Mouse (Mus musculus) adrenal gland, postnatal 14 days (tissue): ENCODE measurements around the gene Ms4a8a. TPM values are rescaled to one million over a fixed set of nuclear protein-coding genes. Genes with fewer than 3 reads are reported as not detected.
"Not testable (repeated sequence)": the region's sequence is repeated elsewhere in the genome, so short reads cannot be mapped to it uniquely, and the experiment has no call there.

ENCODE experiments used
- DNase-seq: peaks from one replicate; pipeline ENCODE4 v3.0.0; 2021; ENCODE audit warnings: mixed read lengths
- long read RNA-seq, 2 experiments: library from polyadenylated mRNA; stranded (forward); transcript quantifications; one replicate each; pipeline ENCODE4 v2.0.0; 2021
- total RNA-seq: library from RNA; stranded (reverse); gene quantifications from 2 replicates; pipeline ENCODE4 v1.2.3, GENCODE M21; 2021

Ms4a8a gene
- total RNA-seq = 1.5 and 2.5 TPM in 2 replicates
- long read RNA-seq, experiment 1 = 0 reads
- long read RNA-seq, experiment 2 = 0 reads

DNA sequence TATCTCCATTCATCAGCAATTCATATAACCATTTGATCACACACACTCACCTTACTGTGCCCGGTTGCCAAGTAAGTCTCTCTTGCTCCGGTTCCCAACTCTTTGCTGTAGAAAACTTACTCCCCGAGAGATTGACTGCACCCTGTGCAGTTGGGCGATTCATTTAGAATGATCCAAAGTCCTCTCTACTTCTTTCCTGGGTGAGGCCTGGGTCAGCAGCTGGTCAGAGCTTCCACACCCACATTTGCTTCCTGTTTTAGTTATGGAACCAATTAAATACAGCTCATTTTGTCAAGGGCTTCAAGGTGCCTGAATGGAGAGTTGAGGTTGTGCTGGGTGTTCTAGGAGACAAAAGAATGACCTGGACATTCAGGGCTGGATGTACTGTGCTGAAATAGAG, at the start of gene Ms4a8a:
TSS of gene Ms4a8a (minus strand) at position 169 of the 400 bp plus-strand sequence.
- no peak for DNase-seq

GRCm38 (mm10) chr19:11129702-11130101, 48.8 kb upstream of the Ms4a8a start:
- DNase-seq = no peak

DNA sequence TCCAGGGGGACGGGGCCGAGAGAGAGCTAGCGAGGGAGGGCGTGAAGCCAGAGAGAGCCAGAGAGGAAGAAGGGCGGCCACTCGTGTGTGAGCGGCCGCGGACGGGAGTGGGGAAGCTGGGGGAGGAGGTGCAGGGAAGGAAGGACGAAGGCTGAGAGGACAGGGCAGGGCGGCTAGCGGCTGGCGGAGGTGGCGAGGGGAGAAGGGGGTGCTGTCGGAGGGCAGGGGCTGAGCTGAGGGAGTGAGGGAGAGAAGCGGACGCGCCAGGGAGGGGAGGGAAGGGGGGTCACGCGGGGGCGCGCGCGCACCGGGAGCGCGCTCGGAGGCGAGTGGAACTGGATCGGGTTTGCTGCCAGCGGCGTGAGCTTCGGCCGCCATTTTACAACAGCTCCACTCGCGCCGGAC, 40.1 kb upstream of the Ms4a8a start:
- DNase-seq = peak; percentile 29

- DNase-seq = no peak
Measured at GRCm38 (mm10) chr19:11119338-11119737, 38.4 kb upstream of the Ms4a8a start.

DNA sequence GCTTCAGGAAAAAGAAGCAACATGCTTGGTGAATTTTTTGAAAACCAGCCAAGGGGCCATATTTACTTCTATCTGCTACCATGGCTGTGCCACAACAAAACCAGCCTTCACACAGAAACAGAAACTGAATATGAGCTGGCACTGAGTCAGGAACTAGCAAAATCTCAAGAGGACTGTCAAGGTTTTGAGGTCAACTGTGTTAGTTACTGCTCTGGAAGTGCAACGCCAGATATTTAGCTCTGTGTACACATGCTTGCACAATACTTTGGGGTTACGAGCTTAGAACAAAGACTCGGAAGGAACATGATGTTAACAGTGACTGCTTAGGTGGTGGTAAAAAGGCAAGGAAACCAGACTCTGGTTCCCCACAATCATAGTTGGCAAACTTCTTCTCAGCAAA, 26.8 kb upstream of the Ms4a8a start:
- peak; percentile 57 for DNase-seq

DNA sequence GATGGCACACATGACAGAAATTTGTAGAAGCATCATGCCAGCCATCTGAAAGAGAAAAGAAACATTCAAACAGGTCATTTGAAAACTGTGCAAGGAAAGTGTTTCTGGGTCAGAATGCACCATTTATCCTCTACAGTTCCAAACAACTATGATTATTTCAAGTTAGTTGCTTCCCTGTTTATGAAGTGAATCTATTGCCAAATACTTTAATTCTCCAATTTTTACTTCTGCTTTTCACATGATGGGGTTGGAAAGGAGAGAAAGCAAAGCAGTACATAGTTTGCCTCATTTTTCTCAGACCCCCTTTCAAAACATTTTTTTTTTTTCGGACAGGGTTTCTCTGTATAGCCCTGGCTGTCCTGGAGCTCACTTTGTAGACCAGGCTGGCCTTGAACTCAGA, 21.0 kb upstream of the Ms4a8a start:
- DNase-seq = no peak

GRCm38 (mm10) chr19:11098401-11098800, 17.5 kb upstream of the Ms4a8a start:
- no peak for DNase-seq

DNA sequence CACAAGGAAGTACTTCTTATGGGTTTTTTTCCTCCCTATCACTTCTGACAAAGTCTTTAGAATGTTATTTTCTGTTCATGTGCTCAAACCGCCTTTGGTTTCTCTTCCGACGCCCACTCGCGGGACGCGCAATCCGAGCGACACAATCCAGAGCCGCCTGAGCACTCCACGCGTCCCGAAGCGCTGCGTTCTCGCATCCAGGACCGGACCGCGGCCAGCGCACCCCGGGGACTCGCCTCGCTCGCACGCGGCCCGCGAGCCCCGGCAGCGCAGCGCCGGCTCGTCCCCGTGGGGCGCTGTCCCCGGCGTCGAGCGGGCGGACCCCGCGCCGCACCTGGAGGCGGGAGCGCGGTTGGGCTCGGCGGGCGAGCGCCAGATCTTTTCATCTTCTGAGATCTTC, 11.2 kb upstream of the Ms4a8a start:
- DNase-seq = not testable (repeated sequence)

DNA sequence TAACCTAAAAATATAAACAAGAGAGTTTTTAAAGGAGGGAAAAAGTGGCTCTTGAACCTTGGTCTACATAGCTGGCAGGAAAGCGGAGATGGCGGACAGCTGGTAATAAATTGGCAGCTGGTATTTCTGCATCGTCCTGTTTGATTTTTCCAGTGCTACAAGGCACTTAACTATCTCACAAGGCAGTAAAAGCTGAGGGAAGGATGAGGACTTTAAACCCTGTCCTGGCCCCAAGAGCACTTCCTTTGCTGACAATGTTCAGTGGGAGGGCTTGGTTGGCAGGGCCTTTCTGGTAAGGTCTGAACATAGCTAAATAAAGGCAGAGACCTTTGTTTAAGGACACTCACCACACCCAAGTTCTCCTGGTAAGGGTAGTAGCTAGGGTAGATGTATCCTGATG, 10.5 kb downstream of the Ms4a8a start:
- DNase-seq = no peak

DNA sequence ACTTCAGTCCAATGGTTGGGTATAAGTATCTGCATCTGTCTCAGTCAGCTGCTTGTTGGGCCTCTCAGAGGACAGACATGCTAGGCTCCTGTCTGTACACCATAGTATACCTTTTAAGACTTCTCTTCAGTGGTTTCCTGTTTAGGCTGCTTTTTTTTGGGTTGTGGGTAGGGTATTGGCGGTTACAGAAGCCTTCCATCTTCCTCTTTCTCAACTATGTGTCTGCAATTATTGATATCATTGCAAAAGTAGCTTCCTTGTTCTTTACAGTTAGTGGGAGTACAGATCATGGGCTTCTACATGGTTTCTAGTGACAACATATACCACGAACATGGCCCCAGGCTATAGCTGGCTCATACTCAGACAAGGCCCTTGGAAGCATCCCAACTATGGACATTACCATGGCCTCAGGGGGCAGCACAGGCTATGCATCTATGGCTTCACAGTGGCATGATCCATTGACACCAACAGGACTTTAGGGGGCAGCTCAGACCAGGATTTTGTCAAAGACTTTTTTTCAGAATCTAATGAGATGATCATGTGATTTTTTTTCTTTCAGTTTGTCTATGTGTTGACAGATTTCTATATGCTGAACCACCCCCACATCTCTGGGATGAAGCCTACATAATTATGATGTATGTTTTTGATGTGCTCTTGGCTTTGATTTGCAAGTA, 15.6 kb downstream of the Ms4a8a start:
- DNase-seq = no peak

GRCm38 (mm10) chr19:11060900-11061299, 20.0 kb downstream of the Ms4a8a start:
- DNase-seq = no peak

DNA sequence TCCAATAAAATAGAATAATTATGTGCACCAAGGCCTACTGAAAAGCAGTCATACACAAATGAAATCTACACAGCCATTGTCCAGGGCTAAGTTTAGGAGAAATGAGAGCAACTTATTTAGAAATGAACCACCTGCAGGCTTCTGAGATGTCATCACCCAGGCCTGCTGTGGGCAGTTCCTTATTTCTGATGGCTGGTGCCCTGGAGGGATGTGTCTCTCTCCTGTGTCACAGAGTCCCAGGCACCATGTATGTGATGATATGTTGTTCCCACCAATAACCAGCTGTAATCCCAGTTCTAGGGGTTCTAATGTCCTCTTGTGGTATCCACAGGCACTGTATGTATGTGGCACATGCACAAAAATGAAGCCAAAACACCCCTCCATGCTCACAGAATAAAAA, 20.9 kb downstream of the Ms4a8a start:
- no peak for DNase-seq

DNA sequence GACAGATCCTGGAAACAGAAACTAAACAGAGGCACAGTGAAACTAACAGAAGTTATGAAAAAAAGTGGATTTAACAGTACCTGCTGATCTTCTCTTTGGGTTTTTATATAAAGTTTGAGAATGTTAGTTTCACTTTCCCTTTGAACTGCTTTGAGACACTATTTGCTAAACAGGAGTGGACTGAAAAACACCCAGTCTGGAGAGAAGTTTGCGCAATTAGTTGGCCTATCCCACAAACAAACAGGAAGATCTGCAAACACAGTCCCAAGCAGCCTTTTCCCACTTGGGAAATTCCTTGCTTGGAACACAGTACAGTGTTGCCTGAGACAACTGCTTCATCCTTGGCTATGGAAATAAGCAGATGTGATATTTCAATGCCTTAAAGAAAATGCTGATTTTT, 25.2 kb downstream of the Ms4a8a start:
- DNase-seq = not testable (repeated sequence)

DNA sequence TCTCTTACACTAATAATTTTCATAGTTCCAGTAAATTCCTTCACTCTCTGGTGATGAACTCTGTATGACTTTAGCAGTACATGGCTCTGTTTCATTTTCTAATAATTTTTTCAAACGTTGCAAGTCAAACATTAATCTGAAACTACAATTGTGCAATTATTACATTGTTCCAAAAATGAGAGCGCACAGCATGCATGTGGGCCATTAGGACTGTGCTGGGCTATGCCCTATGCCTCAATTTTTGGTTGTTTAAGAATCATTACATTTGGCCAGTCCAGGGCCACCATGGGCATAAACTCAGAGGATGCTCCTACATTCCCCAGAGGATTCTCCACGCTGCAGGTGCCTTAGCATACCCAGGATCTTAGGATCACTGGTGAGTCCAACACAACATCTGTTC, 27.6 kb downstream of the Ms4a8a start:
- DNase-seq = no peak

- DNase-seq = no peak
Measured at GRCm38 (mm10) chr19:11052877-11053276, 28.0 kb downstream of the Ms4a8a start.

DNA sequence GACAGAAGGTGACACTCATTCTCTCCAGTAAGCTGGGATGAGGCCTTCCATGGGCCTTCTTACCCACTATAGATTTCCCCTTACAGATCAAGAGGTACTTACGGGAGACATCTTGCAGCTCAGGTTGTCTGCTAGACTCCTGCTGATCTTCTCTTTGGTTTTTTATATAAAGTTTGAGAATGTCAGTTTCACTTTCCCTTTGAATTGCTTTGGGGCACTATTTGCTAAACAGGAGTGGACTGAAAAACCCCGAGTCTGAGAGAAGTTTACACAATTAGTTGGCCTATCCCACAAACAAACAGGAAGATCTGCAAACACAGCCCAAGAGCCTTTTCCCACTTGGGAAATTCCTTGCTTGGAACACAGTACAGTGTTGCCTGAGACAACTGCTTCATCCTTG, 30.6 kb downstream of the Ms4a8a start:
- DNase-seq = no peak

GRCm38 (mm10) chr19:11049426-11049825, 31.5 kb downstream of the Ms4a8a start:
- DNase-seq = no peak

GRCm38 (mm10) chr19:11048503-11048902, 32.4 kb downstream of the Ms4a8a start:
- no peak for DNase-seq

DNA sequence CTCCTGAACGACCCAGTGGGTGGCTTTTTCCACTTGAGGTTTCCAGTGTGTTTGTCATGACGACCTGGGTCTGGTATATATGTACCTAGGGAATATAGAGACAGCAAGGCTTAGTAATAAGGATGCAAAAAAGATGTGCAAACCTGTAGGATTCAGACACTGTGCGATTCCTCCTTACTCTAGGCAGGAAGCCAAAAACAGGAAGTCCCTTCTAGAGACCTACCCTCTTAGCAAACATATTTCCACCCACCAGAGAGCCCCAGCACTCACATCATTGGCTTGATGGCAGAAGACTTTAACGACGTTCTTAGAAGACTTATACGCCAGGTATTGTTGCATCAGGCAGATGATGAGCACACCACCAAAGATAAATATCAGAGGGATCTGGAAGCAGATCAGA, 32.9 kb downstream of the Ms4a8a start:
- DNase-seq = no peak

- peak; percentile 78 for DNase-seq
Measured at GRCm38 (mm10) chr19:11044996-11045711, 35.7 kb downstream of the Ms4a8a start.

GRCm38 (mm10) chr19:11044671-11044995, 36.3 kb downstream of the Ms4a8a start:
- no peak for DNase-seq

GRCm38 (mm10) chr19:11037570-11037969, 43.3 kb downstream of the Ms4a8a start:
- DNase-seq = no peak

DNA sequence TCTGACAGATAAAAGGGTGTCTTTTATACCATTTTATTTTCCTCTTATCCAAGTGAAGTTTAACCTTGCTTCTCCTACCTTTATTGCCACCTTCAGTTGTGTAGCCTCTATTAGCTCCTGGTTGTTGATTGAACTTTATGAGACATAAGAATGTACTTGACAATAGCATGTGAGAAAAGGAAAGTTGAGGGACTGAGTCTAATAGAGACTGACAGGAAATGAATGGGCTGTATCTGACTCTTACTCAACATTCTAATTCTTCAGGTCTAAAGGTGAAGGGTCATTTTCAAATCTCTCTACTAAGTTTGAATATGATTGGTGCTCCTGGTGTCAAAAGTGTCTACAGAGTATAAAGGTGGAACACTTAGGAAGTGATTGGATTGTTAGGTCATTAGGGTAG, 58.5 kb downstream of the Ms4a8a start:
- no peak for DNase-seq

DNA sequence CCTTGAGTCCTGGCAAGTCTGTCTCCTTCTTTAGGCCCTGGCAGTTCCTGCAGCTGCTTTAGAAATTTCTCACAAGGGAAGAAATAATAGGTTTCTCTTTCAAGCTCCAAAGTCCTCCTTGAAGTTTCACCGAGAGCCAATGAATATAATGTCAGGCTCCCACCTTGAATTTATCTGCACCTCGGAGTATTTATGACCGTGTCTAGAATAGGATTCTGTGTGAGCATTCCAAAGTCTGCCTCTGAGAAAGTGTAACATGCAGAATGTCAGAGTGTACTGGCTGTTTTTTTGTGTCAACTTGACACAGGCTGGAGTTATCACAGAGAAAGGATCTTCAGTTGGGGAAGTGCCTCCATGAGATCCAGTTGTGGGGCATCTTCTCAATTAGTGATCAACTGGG, 63.0 kb downstream of the Ms4a8a start, which contains the start of gene Ms4a18:
TSS of gene Ms4a18 (minus strand) at position 141 of the 400 bp plus-strand sequence.
- DNase-seq = no peak
